Mouse (Mus musculus) G1E (cell line): Measurements from ENCODE around the gene Krt9.

Source experiments
- CTCF ChIP-seq: IDR thresholded peaks from 2 replicates; pipeline ENCODE4 v1.5.1; 2012; ENCODE audit warnings: low read depth, low read length, inconsistent platforms, mixed read lengths
- GATA1 ChIP-seq: IDR thresholded peaks from 2 replicates; pipeline ENCODE4 v1.6.1; 2012; ENCODE audit warnings: borderline replicate concordance, low read length, inconsistent platforms, mixed read lengths
- POLR2AphosphoS5 ChIP-seq: IDR thresholded peaks from 2 replicates; pipeline ENCODE4 v1.6.1; 2012; ENCODE audit warnings: low read depth, low read length, inconsistent platforms; ENCODE audit not compliant: insufficient replicate concordance
- TAL1 ChIP-seq: conservative IDR thresholded peaks from 2 replicates; pipeline ENCODE4 v1.6.1; 2012; ENCODE audit warnings: low read depth, low read length, inconsistent platforms, mixed read lengths

- no peak for TF ChIP-seq CTCF
- no peak for TF ChIP-seq TAL1
- no peak for TF ChIP-seq POLR2AphosphoS5
- no peak for TF ChIP-seq GATA1
Observed at GRCm38 (mm10) chr11:100192992-100193391, at the start of gene Krt9.
